Mouse (Mus musculus): ENCODE measurements around the gene Rag1.

Gene Rag1

DNA sequence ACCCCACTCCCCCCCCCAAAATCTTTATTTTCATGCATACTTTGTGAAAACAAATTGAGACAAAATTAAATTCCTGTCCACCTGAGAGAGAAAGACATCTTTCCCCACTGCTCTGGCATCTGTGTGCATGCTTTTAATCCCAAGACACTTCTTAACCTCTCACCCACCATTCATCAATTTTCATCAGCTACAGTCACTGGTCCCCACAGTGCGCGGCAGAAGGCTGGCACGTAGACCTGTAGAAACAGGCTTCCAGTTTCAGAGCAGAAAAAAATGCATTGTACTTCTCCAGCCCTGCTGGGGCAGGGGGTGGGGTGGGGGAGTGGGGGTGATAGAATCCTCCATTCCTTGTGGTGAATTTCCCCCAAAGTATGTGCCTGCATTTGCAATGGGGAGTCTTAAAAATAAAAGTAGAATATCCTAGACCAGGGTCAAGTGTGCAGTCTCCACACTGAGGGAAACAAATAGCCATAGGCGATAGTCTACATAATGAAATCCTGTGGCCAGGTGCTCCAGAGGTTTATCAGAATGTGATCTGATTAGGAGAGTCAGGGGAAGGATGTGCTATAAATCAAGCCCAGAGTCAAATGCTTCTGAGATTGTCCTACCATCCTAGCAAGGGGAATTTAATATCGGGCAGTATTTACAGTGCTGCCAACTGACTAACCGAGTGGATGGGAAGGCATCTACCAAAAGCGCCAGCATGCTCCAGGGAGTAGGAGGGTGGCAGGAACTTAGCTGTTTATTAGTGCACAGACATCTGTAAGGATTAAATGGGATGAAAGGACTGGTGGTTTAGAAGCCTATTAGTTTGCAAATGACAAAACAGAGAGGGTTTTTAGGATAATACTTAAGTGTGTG lies 10.1 kb downstream of the Rag1 start:
- no peak for DNase-seq (ENCODE audit: extremely low read depth, low read depth)

DNA sequence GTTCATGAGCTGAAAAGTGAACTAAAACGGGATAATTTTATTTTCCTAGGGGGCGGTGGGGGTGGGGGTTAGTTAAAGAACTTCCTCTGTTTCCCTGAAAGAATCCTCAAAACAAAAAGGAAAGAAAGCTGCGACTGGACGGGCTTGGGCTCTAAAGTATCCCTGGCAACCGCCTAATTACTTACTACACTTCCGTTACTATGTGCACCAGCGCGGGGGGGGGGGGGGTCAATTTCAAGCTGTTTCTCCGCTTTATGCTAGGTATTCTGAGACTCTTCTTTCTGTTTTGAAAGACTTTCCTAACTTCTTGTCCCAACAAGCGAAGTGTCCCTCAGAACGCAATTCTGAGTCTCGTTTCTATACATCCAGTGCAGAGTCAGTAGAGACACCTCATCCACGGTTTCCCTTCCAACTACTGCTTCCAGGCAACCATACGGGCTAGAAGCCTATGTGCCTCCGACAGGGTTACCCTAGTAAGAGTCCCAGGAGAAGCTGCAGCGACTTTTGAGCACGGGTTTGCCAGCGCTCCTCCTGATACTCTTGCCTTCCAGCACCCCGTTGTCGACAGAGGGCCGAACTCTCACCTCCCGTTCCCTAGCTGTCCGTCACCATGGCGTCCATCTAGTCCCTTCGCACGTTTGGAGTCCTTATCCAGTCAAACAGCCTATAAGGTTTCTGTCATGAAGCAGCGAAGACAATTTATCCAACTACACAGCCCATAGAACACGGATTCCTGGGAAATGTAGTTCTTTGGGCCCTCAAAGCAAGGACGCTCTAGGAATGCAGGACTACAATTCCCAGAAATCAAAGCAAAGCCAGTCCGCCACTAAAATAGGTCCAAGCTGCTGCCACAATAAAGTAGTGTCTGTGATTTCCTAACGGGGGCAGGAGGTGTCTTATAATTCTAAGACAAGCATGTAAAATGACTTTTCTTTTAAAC lies 20.7 kb downstream of the Rag1 start:
- DNase-seq (ENCODE audit: extremely low read depth, low read depth) = peak; percentile 97

DNA sequence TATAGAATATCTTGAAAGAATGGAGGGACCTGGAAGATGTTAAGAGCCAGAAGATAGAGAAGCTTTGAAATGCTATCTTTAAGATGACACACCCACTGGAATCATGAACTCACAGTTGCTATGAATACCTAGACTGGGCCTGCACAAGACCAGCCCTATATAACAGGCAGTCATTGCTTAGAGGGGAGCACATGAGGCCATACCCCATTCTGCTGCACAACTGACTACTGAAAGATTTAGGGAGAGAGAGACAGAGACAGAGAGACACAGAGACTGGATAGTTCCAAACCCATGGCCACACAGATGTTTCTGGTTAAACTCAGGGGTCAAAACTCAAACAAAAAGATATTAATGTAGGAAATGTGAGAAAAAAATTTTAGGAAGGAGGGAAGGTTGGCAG lies 22.1 kb downstream of the Rag1 start:
- no peak for DNase-seq (ENCODE audit: extremely low read depth, low read depth)

DNA sequence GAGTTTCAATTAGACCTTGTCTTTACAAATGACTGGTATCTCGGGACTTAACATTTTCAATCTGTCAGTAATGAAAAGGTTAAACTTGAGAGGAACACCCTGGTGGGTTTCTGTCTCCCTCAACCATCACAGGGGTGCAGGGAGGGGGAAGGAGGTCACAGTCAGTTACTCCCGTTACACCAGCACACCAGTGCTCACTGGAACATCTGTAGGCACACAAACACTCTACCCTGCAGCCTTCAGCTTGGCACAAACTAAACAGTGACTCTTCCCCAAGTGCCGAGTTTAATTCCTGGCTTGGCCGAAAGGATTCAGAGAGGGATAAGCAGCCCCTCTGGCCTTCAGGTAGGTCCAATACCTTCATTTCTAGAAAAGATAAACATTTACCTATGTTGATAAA lies 24.8 kb downstream of the Rag1 start, which contains the start of gene Rag2:
Rag2 (plus strand) TSS at position 193 of the 400 bp plus-strand sequence.
- no peak for DNase-seq (ENCODE audit: extremely low read depth, low read depth)

DNA sequence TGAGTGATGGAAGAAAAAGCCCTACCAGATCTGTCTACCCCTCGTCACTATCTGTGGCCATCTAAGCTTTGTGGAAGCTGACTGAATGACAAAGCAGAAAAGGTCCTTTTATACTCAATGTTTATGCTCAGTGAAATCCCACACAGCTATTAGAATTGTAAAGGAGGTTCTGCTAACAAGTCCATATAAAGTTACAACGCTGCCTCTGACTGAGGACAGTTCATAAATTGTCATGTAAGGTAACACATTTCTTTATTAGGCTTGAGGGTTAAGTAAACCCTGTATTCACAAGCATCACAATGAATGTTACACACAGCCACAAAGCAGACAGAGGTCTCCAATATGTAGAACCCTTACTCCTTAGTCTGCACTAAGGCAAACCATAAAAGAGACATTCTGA lies 25.3 kb downstream of the Rag1 start:
- DNase-seq (ENCODE audit: extremely low read depth, low read depth) = no peak

DNA sequence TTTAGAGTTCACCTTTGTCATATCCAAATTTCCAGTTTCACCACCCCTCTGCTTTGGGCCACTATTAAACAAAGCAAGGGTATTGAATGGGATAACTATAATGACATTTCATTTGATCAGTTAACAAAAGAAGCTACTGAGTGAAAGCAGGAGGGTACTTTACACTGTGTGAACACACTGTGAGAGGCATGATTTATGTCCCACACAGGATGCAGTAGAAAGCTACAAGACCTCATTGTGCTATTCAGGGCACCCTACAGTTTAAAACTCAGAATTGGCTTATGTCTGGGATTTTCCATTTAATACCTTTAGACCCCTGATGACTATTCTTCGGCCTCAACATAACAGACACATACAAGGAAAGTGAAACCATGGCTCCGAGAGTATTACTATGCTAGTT lies 26.3 kb downstream of the Rag1 start:
- DNase-seq (ENCODE audit: extremely low read depth, low read depth) = no peak

DNA sequence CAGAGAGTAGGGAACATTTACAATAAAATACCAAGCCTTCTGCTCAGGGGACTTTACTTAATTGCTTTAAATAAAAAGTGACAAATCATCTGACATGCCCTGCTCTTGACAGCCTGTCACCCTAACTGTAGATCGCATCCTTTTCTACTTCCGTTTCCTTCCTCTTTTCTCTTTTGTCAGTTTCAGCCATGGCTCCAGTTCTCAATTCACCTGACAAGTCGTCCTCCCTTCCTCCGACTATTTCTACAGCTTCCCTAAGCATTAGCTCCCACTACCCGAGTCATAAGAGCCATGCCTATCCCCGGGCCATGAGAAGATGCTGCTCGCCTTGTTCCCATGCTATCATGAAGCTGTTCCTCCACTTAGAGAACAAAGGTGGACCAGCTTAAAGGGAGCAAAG lies 27.7 kb downstream of the Rag1 start:
- DNase-seq (ENCODE audit: extremely low read depth, low read depth) = peak; percentile 24

DNA sequence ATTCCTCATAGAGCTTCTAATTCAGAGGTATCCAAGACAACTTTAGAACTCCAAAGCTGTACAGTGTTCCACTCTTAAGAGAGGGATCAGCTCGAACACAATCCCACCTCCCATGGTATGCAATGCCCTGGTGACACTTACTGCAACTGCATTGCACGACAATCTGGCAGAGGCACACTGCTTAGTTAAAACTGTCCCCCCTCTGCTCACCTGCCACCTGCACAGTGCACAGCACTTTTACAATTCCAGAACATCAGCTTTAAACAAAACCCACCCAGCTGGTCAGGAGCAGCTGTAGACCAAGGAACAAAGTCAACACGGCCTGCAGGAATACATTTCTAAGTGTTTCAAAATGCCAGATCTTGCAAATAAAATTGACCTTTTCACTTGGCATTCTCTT lies 28.4 kb downstream of the Rag1 start:
- DNase-seq (ENCODE audit: extremely low read depth, low read depth) = no peak

DNA sequence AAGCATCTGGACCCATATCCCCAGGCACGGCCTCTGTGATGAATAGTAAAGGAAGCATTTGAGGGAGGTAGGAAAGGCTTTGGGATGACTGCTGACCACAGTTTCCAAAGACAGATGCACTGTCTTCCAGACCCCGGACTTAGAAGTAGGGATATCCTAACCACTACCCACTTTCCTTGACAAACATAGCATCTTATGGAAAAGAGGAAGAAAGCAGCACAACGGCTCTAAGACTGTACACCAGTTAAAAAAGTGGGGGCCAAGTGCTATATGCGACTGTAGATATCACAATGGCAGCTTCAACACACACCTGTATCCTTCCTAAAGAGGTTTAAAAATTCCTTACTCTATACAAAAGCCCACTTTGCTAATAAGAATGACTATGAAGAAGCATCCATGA lies 30.9 kb downstream of the Rag1 start:
- no peak for DNase-seq (ENCODE audit: extremely low read depth, low read depth)

DNA sequence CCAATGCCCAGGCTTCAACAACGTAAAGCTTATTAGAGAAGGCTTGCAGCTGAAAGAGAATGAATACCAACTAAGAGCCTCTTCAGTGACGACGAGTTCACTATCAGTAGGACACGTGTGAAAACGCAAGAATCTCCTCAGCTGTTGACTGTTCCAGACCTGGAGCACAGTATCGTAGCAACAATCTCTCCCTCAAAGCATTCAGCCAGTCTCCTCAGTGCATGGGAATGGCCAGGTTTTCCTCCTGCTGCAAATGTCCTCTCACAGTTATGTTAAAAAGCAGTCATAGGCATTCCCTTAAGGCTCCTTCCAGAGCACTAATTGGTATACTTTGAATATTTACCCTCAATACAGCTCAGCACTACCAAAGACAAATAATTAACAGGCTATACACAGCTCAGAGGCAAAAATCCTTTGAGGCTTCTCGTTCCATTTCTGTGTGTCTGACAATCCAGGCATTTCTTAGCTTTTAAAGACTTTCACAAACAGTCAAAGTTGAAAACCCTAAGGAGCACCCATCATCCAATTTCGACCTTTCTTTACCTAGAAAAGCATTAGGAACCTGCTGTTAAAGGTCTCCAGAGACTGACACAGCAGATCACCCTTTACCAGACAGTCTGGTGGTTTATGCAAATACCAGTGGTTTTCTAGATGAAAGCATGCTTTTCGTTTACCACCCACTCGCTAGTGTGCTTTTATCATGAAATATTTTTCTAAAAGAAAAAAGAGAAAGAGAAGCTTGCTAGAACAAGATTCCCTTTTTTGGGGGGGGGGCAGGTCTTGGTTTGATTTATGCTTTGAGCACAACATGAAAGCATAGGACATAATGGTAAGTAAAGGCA lies 33.6 kb downstream of the Rag1 start:
- no peak for DNase-seq (ENCODE audit: extremely low read depth, low read depth)

DNA sequence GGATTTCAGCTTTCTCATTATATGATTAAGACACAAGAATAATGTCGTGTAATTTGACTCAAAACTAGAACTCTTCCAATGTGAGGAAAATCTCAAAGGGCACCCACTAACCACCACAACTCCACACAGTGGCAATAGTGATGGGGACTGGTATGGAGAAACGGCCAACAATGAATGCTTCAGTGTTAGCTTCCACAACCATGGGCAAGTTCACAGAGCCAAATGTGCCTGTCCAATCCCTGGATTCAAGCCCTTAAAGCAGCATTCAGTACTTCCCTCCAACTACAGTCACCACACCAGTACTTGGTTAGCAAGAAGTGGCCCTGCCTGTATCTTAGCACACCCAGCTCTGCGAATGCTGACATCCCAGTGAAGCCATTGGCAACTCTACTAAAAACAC lies 38.4 kb downstream of the Rag1 start:
- no peak for DNase-seq (ENCODE audit: extremely low read depth, low read depth)

DNA sequence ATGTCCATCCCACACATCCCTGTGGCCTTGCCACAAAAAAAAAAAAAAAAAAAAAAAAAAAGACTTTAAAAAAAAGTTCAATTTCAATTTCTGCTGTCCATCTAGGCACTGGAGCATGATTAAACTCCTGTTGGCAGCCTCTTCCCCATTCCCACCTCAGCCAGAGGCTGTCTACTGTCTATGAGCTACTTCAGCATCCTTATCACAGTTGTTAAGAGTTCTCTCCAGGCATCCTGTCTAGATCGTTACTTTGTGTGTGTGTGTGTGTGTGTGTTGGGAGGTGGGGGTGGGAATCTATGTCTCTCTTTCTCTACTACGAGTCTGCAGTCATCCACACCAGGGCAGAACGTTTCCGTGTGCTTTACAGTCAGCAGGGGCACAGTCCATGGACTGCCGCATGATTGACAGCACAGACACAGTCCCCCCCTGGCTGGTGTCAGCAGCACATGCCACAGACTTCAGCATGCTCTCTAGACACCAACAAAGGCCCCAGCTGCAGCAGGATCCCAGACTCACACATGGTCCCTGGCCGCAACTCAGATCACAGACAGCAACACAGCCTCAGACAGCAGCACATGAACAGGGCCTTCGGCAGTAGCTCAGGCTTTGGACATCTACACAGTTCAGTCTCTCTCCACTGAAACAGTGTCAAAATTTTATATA lies 40.9 kb downstream of the Rag1 start:
- DNase-seq (ENCODE audit: extremely low read depth, low read depth) = no peak

DNA sequence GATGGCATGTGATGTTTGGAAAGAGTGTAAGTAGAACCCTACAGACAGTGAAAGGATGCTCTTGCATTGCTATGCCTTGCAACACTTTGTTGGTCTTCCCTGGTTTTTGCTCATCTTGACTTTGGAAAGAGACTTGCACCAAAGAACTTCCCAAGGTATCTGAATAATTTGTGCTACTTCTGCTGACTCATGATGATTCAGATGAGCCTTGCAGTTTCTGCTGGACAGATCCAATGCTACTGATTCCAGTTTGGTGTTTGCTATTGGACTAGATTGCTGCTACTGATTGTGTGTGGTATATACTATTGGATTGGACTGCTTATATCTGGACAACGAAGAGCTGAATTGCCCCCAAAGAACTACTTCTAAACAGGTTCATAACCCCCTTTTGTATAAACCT lies 46.2 kb downstream of the Rag1 start:
- DNase-seq (ENCODE audit: extremely low read depth, low read depth) = no peak

DNA sequence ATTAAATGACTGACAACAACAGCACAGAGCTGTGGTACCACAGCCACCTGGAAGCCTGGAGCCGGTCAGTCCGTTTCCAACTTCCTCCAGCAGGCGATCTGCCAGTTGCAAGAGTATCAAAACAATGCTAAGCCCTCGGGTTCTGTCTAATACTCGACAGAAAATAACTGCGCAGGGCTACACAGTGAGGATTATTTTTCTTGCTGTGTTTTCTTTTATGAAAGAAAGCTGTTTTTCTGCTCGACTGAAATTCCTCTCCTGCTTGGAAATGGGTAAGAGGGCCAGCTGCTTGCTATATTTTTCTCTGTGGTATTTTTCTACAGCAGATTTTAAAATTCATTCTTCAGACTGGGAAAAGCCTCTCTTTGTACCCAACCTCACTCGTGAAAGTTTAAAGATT lies 48.6 kb downstream of the Rag1 start:
- DNase-seq (ENCODE audit: extremely low read depth, low read depth) = no peak

DNA sequence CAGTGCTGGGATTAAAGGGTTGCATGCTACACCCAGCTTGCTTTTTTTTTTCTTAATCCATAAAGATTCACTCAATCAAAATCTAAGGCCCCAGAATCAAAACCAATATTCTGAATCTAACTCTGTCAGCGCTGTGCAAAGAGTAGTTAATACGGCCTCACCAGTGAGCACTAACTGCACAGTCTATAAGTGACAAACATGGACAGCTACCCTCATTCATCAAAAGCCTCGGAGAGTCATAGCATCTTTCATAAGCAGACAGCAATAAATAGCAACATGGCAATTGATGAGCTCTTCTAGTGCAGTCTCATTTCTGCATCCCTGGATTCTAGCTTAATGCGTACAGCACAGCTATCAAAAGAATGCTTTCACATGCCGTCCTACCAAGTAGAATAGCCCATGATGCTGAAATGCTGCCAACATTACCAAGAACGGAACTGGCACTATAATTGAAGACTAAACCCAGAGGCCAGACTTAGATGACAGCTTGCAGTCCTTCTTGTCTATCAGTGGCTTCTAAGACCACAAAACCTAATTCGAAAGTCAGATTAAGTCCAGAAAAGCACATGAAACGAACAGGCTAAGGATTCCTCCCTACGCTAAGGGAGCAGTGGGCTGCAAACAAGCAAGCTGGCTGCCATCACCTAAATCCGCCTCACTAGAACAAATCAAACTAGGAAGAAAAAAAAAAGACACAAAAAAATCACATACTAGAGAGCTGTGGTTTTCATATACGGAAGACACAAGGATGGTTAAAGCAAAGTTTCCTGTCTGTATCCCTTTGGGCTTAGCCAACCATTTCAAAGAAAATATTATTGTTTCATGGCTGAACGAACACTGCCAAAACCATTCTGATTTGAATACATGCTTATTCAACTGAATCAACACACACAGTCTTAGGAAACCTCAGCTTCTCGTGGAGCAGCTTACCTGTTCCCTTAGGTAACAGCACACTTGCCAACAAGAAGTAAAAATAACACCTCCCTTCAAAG lies 50.8 kb downstream of the Rag1 start:
- DNase-seq (ENCODE audit: extremely low read depth, low read depth) = no peak

DNA sequence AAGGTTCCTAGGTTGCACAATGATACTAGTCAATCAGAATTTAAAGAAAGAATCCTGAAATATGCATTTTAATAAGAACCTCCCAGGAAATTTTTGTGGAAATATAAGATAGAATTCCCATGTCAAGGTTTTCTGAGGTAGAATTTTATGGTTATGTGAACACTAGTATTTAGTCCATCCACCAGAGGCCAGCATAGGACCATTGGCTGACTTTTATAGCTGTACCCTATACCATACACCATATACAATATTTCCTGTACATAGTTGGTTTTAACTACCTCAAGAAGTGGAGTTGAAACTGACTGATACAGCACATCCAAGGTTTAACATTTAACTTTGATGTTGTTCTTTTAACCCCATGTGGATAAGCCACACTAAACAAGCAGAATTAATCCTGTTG lies 52.1 kb downstream of the Rag1 start:
- DNase-seq (ENCODE audit: extremely low read depth, low read depth) = no peak

DNA sequence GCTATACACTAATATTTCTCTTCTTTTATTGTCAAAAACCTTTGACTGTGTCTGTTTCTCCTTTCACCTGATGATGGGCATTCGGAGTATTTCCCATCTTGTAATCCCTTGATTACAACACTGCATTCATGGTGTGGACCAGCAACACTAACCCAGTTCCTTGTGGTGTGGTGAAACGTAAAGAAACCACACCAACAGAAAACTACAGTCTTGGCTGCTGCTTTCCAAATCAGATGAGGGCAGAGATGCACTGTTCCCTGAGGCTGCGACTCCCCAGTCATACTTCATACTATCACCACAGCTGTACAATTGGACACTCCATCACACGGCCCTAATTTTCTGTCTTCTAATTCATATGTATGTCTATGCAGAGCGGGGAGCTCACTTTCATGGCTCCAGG lies 54.6 kb downstream of the Rag1 start:
- no peak for DNase-seq (ENCODE audit: extremely low read depth, low read depth)

DNA sequence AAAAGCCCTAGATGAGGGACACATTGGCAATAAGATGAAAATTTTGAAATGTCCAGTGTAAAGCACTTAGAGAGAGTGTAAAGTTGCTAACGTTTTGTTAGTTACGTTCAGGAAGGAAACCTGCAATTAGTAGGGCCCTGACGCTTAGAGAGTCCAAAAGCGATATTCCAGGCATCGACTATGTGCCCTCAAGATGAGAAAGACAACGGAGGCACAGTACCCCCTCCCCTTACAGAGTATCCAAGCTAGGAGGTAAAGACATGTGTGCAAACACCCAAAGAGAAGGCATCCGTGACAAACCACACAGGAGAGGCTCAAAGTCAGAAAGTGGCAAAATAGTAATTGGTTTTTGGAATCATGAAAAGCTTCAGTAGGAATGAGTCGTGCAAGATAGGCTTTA lies 56.4 kb downstream of the Rag1 start:
- no peak for DNase-seq (ENCODE audit: extremely low read depth, low read depth)

DNA sequence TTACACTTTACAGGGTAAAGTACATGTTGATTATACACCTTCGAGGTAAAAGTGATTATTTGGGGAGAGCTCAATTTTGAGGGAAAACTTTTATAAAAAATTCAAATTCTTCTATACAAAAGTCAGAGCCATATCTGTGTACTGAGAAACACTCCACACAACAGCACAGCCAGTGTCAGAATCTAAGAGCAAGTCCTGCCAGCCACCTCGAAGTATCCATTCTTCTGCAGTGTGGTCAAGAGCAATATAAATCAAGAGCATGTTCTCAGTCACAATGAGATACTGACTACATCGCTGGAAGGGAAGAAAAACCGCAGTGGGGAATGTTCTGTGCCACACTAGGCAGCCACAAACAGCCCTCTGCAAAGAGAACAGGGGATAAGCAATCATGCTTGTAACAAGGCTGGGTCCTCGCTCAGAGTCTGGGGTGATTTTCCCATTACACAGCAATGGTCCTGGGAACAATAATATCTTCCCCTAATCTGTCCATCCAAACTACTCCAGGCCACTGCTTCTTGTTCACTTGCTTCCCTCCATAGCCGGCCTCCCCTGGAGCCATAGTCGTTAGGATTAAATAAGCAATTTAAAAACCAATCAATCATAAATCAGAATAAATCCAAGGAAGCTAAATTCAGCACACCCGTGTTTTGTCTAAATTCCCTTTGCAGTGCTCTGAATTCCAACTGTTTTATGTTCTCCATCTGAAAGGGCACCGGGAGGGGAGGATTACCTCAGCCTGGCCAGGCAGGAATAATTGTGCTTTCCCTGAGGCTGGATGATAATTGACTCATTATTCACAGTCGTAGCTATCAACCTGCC lies 57.1 kb downstream of the Rag1 start:
- no peak for DNase-seq (ENCODE audit: extremely low read depth, low read depth)

Data from MEL-GATA-1-ER (cell line).